18 mouse cellular contexts compared by ENCODE assay signal in the genomic region with DNA sequence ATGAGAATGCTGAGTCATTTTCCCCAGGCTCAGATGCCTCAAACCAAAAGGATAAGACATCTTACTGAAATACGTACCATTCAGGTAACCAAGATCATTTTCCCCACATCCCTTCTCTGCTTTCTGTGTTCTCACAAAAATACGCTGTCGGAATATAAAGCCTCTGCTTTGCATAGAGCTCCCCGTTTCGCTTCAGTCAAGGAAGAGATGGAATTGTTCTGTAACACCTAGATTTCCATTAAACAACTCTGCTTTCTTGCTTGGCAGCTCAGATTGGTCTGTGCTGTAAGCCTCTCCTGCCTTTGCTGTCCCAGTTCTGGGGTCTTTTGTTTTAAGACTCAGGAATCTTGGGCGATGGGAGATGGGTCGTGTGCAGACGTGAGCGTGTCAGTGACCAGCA.
"Had no signal": no experiment of that assay in that cellular context is flagged by ENCODE, and none has a peak within 500 bp of the region (broad histone marks: within the 10 kb centered on the region; RNA-seq: fewer than 3 reads in every experiment).

No protein-coding gene starts in this region.

- H3K9me3 ChIP-seq: limb, embryonic 15.5 days; liver, embryonic 13.5 days; neural tube, embryonic 12.5 days; neural tube, embryonic 15.5 days had no signal

- H3K4me2 ChIP-seq: limb, embryonic 12.5 days; limb, embryonic 15.5 days; liver, embryonic 13.5 days; midbrain, embryonic 12.5 days; neural tube, embryonic 12.5 days; neural tube, embryonic 15.5 days had no signal

- DNase-seq: kidney, adult 2 months; kidney, postnatal 25 days; layer of hippocampus, adult 9-11 months; left cerebral cortex, postnatal 4 days; liver, embryonic 13.5 days; lung, adult 2 months; lung, postnatal 14 days; lung, postnatal 4 days; right cerebral cortex, adult 18-20 months; thymus, adult 18-20 months; thymus, postnatal 4 days had no signal

- H3K36me3 ChIP-seq: limb, embryonic 12.5 days; limb, embryonic 15.5 days; liver, embryonic 13.5 days; midbrain, embryonic 12.5 days; neural tube, embryonic 12.5 days; neural tube, embryonic 15.5 days had no signal

- H3K27me3 ChIP-seq: limb, embryonic 12.5 days; limb, embryonic 15.5 days; liver, embryonic 13.5 days; midbrain, embryonic 12.5 days; neural tube, embryonic 12.5 days; neural tube, embryonic 15.5 days had no signal

- H3K4me1 ChIP-seq: liver, embryonic 13.5 days had no signal

- H3K27ac ChIP-seq: kidney, postnatal 0 days; layer of hippocampus, adult 2 months; limb, embryonic 12.5 days; limb, embryonic 15.5 days; liver, embryonic 13.5 days; midbrain, embryonic 12.5 days; neural tube, embryonic 12.5 days; neural tube, embryonic 15.5 days had no signal

- H3K4me3 ChIP-seq: layer of hippocampus, adult 2 months; limb, embryonic 12.5 days; limb, embryonic 15.5 days; liver, embryonic 13.5 days; midbrain, embryonic 12.5 days; neural tube, embryonic 12.5 days; neural tube, embryonic 15.5 days had no signal

- H3K9ac ChIP-seq: limb, embryonic 12.5 days; limb, embryonic 15.5 days; liver, embryonic 13.5 days; midbrain, embryonic 12.5 days; neural tube, embryonic 12.5 days; neural tube, embryonic 15.5 days had no signal
